ENCODE assay signal across 11 mouse cellular contexts in genomic region chr4:141570004-141570403, GRCm38 (mm10). TPM values are rescaled to one million over a fixed set of nuclear protein-coding genes. Genes with fewer than 3 reads are reported as not detected.
DNase-seq lines count a peak whose midpoint lies in the region; ATAC-seq and TF ChIP-seq lines count a peak whose summit lies in the region.
"Had no signal": no experiment of that assay in that cellular context is flagged by ENCODE, and none has a peak within 500 bp of the region (broad histone marks: within the 10 kb centered on the region; RNA-seq: fewer than 3 reads in every experiment).

No protein-coding gene starts in this region.

- H3K9me3 ChIP-seq in kidney, embryonic 15.5 days (replicated peaks): no peaks in the 10 kb centered on the region
- H3K9me3 ChIP-seq: heart, embryonic 13.5 days had no signal

- no peak overlapping the region for H3K4me2 ChIP-seq in kidney, embryonic 15.5 days
- H3K4me2 ChIP-seq: heart, embryonic 13.5 days had no signal

- H3K27ac ChIP-seq in layer of hippocampus, adult 2 months: 0 out of 2 replicates have a peak overlapping the region, but pooled peaks have one; percentile 18
- 0 out of 2 replicates have a peak overlapping the region, but pooled peaks have one; percentile 18 for H3K27ac ChIP-seq in kidney, embryonic 15.5 days
- H3K27ac ChIP-seq in thymus, adult 2 months (ENCODE audit: control insufficient read depth, insufficient read depth, low read length): no peak overlapping the region
- H3K27ac ChIP-seq: heart, embryonic 13.5 days had no signal

- no peak for TF ChIP-seq POLR2A in thymus, adult 2 months (IDR thresholded peaks at IDR 0.05; ENCODE audit: control insufficient read depth, extremely low read depth, insufficient read depth, low read length, poor library complexity)

- no peak for DNase-seq in layer of hippocampus, adult 2 months (ENCODE audit: low spot score in 2 of 2)
- no peak for DNase-seq in layer of hippocampus, adult 9-10 months (ENCODE audit: low spot score)
- peak; percentile 43 for DNase-seq in adrenal gland, postnatal 10 days
- peak; percentile 36 for DNase-seq in skeletal muscle tissue, adult 2 months (ENCODE audit: low read depth, low spot score)
- DNase-seq in thymus, adult 2 months: no peak
- DNase-seq: cerebellum, adult 8-10 months; layer of hippocampus, postnatal 36 days had no signal

- no peaks in the 10 kb centered on the region for H3K27me3 ChIP-seq in kidney, embryonic 15.5 days
- H3K27me3 ChIP-seq in thymus, adult 2 months (ENCODE audit: control insufficient read depth, insufficient read depth, low read length): no peaks in the 10 kb centered on the region
- H3K27me3 ChIP-seq: heart, embryonic 13.5 days had no signal

- ATAC-seq in kidney, embryonic 15.5 days (replicated peaks; ENCODE audit: low FRiP score): no peak
- no peak for ATAC-seq in megakaryocyte, adult 5-6 weeks (ENCODE audit: poor library complexity, severe bottlenecking)

- WGBS in kidney, embryonic 15.5 days: 66% methylated on average over 6 of the region's 6 CpGs
- WGBS in thymus, adult 2 months: 94% methylated on average over 6 of the region's 6 CpGs

- no peak overlapping the region for H3K4me3 ChIP-seq in layer of hippocampus, adult 2 months
- H3K4me3 ChIP-seq in kidney, embryonic 15.5 days (replicated peaks): no peak overlapping the region
- no peak overlapping the region for H3K4me3 ChIP-seq in thymus, adult 2 months (ENCODE audit: control insufficient read depth, insufficient read depth, low read length)
- H3K4me3 ChIP-seq: heart, embryonic 13.5 days had no signal

- no peak for TF ChIP-seq CTCF in layer of hippocampus, adult 2 months (conservative IDR thresholded peaks at IDR 0.05)
- no peak for TF ChIP-seq CTCF in thymus, adult 2 months (IDR thresholded peaks at IDR 0.05; ENCODE audit: borderline replicate concordance, control insufficient read depth, extremely low read depth, insufficient read depth, low read length, poor library complexity)

- no peak overlapping the region for H3K9ac ChIP-seq in kidney, embryonic 15.5 days
- H3K9ac ChIP-seq: heart, embryonic 13.5 days had no signal

- H3K4me1 ChIP-seq in kidney, embryonic 15.5 days: peaks cover 47% of the 10 kb centered on the region
- H3K4me1 ChIP-seq in thymus, adult 2 months (replicated peaks; ENCODE audit: control insufficient read depth, insufficient read depth, low read length): 0 out of 2 replicates have a peak, but pooled peaks cover 1% of the 10 kb centered on the region

- no peaks in the 10 kb centered on the region for H3K36me3 ChIP-seq in kidney, embryonic 15.5 days
- no peaks in the 10 kb centered on the region for H3K36me3 ChIP-seq in thymus, adult 2 months (ENCODE audit: control insufficient read depth, insufficient read depth, low read length)
- H3K36me3 ChIP-seq: heart, embryonic 13.5 days had no signal

RNA-seq across cellular contexts. Expression of gene Spen, which starts 31.6 kb away (rescaled TPM):
- total RNA-seq in layer of hippocampus, adult 2 months (2021): 10 to 100 TPM; 56.0 to 68.1 TPM
- total RNA-seq in adrenal gland, postnatal 10 days (2021): 10 to 100 TPM; 36.6 to 55.2 TPM
- polyA plus RNA-seq in kidney, embryonic 15.5 days (2015; fragmentation: Nextera tagmentation; extraction: Ambion mirVana): 10.3 and 11.1 TPM in 2 replicates
- 30.4 and 34.2 TPM in 2 replicates for total RNA-seq in megakaryocyte, adult 5-6 weeks (2015)
- 28.7 and 39.3 TPM in 2 replicates for total RNA-seq in megakaryocyte, adult 5-6 weeks (2017)
- polyA plus RNA-seq in thymus, adult 2 months (2012; rRNA removed): 63.4 and 84.1 TPM in 2 replicates

RNA-seq across cellular contexts. Expression of gene Fblim1, which starts 35.9 kb away (rescaled TPM):
- total RNA-seq in layer of hippocampus, adult 2 months (2021): under 1 TPM; 0.47 to 0.90 TPM
- 10 to 100 TPM; 14.8 to 21.6 TPM for total RNA-seq in adrenal gland, postnatal 10 days (2021)
- 71.4 and 81.3 TPM in 2 replicates for polyA plus RNA-seq in kidney, embryonic 15.5 days (2015; fragmentation: Nextera tagmentation; extraction: Ambion mirVana)
- not detected in 2 replicates for total RNA-seq in megakaryocyte, adult 5-6 weeks (2015)
- not detected in 2 replicates for total RNA-seq in megakaryocyte, adult 5-6 weeks (2017)
- 9.5 and 16.2 TPM in 2 replicates for polyA plus RNA-seq in thymus, adult 2 months (2012; rRNA removed)
- total RNA-seq: megakaryocyte-erythroid progenitor cell, adult 5-6 weeks had no signal

RNA-seq across cellular contexts. Expression of gene Tmem82, which starts 48.4 kb away (rescaled TPM):
- total RNA-seq in layer of hippocampus, adult 2 months (2021): under 1 TPM; 0.37 to 0.56 TPM
- total RNA-seq in adrenal gland, postnatal 10 days (2021): 1 to 10 TPM; 7.9 to 9.5 TPM
- polyA plus RNA-seq in kidney, embryonic 15.5 days (2015; fragmentation: Nextera tagmentation; extraction: Ambion mirVana): 2.7 and 3.1 TPM in 2 replicates
- 0.16 TPM in 1 of 2 replicates, not detected in the other for total RNA-seq in megakaryocyte, adult 5-6 weeks (2015)
- total RNA-seq in megakaryocyte, adult 5-6 weeks (2017): 0.26 TPM in 1 of 2 replicates, not detected in the other
- 1.2 and 2.8 TPM in 2 replicates for polyA plus RNA-seq in thymus, adult 2 months (2012; rRNA removed)

RNA-seq across cellular contexts. Expression of gene Slc25a34, which starts 53.6 kb away (rescaled TPM):
- 1 to 10 TPM; 1.6 to 3.6 TPM for total RNA-seq in layer of hippocampus, adult 2 months (2021)
- total RNA-seq in adrenal gland, postnatal 10 days (2021): 10 to 100 TPM; 36.1 to 39.2 TPM
- 0.27 and 0.49 TPM in 2 replicates for polyA plus RNA-seq in kidney, embryonic 15.5 days (2015; fragmentation: Nextera tagmentation; extraction: Ambion mirVana)
- not detected in 2 replicates for total RNA-seq in megakaryocyte, adult 5-6 weeks (2015)
- total RNA-seq in megakaryocyte, adult 5-6 weeks (2017): not detected in 2 replicates
- polyA plus RNA-seq in thymus, adult 2 months (2012; rRNA removed): 2.6 and 12.3 TPM in 2 replicates
- total RNA-seq: megakaryocyte-erythroid progenitor cell, adult 5-6 weeks had no signal

Comparison
In these comparisons a context has a peak if more than half of its experiments do, and no peak if none do; other contexts are left out.
1. DNase-seq: peak in adrenal gland, postnatal 10 days (single experiment) and skeletal muscle tissue, adult 2 months (single experiment); none in layer of hippocampus, adult 2 months (0 of 2), layer of hippocampus, adult 9-10 months (single experiment) and thymus, adult 2 months (single experiment).
2. RNA of gene Fblim1, which starts 35.9 kb away (total RNA-seq): 14.8 to 21.6 TPM in adrenal gland, postnatal 10 days; 0.47 to 0.90 TPM in layer of hippocampus, adult 2 months and not detected in megakaryocyte, adult 5-6 weeks; every median in the first group is over 4 times any median in the second.
3. RNA of gene Tmem82, which starts 48.4 kb away (total RNA-seq): 7.9 to 9.5 TPM in adrenal gland, postnatal 10 days; 0.37 to 0.56 TPM in layer of hippocampus, adult 2 months and 0.16 to 0.26 TPM in megakaryocyte, adult 5-6 weeks; every median in the first group is over 4 times any median in the second.